Mouse (Mus musculus) lung, postnatal 0 days (tissue): Measurements from ENCODE around the gene Cd28.

ENCODE experiments used
- CTCF ChIP-seq: IDR thresholded peaks from 2 replicates; pipeline ENCODE4 v1.5.1; 2016; ENCODE audit warnings: antibody characterized with exemption, mild to moderate bottlenecking
- EP300 ChIP-seq: IDR thresholded peaks from 2 replicates; pipeline ENCODE4 v1.6.1; 2016; ENCODE audit warnings: antibody characterized with exemption, mild to moderate bottlenecking, control low read depth

- TF ChIP-seq CTCF (no peak), EP300 (no peak)
These were observed 55.2 kb downstream of the Cd28 start for GRCm38 (mm10) chr1:60771771-60772170.
